Mouse (Mus musculus): Measurements from ENCODE around the gene Fam171a2.
"Not testable (repeated sequence)": the region's sequence is repeated elsewhere in the genome, so short reads cannot be mapped to it uniquely, and the experiment has no call there.

Gene Fam171a2

DNA sequence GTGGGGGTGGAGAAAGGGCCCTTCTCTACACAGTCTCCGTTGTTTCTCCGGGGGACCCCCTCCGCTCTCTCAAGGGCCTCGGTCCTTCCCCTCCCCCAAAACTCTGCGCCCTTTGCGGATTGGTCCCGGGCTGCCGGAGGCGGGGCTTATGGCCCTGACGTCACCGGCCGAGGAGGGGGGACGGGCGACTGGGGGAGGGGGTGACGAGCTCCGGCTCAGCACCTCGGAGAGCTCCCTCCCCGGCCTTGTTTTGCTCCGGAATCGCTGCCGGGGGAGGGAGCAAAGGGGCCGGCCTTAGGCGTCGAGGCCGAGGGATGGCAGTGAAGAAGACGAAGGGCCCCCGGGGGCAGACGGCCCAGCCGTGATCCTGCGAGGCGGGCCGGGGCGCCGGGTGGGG, 54.2 kb downstream of the Fam171a2 start, which contains the start of gene Rundc3a:
Gene Rundc3a, plus strand, starts transcription at position 166 of the 397 bp plus-strand sequence.
- DNase-seq = peak; percentile 98

DNA sequence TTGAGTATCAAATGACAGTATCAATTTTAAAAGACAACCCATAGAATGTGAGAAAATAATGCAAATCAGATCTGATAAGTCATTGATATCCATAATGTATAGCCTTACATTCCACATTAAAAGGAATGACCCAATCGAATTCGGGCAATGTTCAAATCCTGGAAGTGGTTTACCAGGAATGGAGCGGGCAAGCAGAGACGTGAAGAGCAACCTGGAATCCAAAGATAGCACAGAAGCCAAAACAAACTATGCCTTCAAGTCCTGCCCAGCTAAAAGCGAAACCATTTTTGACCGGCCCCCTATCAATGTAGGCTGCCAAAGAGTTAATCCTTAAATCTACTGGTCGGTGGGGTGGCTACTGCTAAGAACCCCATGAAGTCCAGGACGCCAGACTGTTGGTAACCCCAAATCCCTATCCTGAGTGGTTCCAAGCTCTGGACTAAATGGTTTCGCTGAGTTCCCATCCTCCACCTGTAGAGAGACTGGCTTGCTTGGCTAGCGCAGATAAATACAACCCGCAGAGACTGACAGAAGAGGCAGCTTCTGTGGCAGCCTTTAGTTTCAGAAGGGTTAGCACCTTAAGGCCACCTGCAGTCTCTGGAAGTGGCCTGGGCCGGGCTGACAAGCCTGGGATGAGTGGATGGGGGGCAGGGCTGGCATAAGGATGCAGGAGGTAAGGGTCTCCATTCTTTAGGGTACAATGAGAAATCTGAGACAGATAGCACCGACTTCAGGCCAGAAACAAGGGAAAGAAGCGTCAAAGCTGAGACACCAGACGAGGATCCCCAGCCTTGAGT, 54.8 kb downstream of the Fam171a2 start:
- DNase-seq = no peak

DNA sequence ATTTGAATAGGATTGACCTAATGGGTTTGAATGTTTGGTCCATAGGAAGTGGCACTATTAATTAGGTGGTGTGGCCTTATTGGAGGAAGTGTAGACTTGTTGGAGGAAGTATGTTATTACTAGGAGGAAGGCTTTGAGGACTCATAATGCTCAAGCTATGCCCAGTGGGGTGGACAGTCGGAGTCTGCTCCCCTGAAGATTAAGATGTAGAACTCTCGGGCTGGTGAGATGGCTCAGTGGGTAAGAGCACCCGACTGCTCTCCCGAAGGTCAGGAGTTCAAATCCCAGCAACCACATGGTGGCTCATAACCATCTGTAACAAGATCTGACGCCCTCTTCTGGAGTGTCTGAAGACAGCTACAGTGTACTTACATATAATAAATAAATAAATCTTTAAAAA, 58.0 kb downstream of the Fam171a2 start:
- not testable (repeated sequence) for DNase-seq
